Mouse (Mus musculus) kidney, adult 8-10 months (tissue): ENCODE results near the gene Smdt1.

Experiments used
- DNase-seq, 2 experiments: peaks; one replicate each; pipeline ENCODE4 v3.0.0; 2022

The Smdt1 gene

DNA sequence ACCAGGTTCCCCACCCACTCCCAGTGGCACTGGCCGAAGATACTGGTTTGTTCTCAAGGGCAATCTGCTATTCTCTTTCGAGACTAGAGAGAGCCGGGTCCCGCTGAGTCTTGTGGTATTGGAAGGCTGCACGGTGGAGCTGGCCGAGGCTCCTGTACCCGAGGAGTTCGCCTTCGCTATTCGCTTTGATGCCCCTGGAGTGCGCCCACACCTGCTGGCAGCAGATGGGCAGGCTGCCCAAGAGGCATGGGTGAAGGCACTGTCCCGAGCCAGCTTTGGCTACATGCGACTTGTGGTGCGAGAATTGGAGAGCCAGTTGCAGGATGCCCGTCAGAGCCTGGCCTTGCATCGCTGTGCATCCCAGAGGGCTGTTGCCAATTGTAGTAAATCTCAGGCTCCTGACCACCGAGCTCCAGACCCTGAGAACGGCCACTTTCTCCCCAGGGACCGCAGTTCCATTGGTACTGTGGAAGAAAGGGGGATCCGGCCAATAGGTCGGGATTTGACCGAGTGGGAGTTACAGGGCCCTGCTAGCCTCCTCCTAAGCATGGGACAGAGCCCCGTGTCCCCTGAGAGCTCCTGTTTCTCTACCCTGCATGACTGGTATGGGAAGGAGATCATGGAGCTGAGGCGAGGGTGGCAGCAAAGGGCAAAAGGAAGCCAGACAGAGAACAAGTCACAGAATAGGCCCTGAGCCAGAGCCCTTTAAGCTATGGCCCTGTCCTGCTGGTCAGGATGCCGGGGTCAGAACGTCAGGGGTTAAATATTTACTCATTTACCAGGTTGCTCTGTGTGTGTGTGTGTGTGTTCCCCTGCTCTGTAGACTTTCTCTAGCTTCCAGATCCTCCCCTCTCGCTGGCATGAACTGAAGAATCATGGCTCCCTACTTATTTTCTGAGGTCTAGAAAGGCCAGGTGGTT is 4.9 kb downstream of the Smdt1 start:
- DNase-seq = peak; percentile 73 to 81

- DNase-seq = no peak
Observed at GRCm38 (mm10) chr15:82344971-82345370, 6.2 kb downstream of the Smdt1 start.

- peak; percentile 98 for DNase-seq
Observed at GRCm38 (mm10) chr15:82345820-82346470, 7.2 kb downstream of the Smdt1 start.

GRCm38 (mm10) chr15:82346580-82347302 is 8.0 kb downstream of the Smdt1 start:
- no peak for DNase-seq

DNA sequence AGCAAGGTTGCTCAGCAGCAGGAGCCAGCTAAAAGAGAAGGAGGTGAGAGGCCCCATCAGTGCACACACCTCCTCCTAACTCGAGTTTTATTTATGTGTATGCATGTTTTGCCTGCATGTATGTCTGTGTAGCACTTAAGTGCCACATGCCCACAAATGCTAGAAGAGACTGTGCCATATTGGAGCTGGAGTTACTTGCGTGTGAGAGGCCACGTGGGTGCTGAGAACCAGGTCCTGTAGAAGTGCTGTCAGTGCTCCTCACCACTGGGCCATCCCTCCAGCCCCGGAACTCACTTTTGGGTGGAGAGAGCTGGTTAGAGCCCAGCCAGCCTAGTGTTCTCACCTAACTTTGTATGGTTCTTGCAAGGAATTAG is 8.5 kb downstream of the Smdt1 start:
- DNase-seq = no peak

DNA sequence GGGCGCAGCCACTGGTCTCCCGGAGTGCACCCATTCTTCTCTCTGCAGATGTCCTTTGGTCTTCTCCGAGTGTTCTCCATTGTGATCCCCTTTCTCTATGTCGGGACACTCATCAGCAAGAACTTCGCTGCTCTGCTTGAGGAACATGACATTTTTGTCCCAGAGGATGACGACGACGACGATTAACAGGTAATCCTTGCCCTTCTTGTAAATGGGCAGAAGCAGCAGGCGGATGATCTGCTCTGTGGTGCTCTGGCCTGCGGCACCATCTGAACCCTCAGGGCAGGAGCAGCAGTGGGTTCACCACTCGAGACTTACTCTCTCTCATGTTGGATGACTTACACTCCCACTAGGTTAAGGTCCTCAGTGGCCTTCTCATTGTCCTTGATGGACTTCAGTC is 9.1 kb downstream of the Smdt1 start:
- no peak for DNase-seq

DNA sequence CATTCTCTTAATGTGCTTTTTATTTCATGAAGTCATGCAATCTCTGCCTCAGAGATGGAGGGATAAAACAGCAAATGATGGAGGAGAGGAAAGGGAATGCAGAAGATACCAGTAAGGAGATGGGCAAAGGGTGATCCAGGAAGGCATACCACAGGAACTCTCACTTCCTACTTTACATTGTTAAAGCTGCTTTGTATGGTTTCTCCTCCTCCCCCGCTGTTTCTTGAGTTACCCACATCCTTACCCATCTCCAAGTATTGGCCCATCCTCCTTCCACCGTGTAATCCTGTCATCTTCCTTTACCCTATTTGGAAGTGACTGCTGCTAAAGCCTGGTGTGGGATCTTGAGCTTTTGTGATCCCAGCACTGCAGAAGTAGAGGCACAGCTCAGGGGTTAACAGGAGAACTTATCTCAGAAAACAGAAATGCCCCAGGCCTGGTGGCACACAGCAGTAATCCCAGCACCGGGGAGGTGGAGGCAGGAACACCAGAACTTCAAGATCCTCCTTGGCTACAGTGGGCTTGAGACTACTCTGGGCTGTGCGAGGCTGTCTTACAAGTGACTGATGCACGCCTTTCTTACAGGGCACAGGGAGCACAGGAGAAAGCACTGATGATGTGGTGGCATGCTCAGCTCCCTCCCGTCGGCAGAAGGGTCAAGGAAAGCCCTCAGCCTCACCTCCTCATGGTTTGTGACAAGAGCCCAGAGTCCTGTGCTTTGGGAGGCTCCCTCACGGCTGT is 9.7 kb downstream of the Smdt1 start:
- DNase-seq = no peak

DNA sequence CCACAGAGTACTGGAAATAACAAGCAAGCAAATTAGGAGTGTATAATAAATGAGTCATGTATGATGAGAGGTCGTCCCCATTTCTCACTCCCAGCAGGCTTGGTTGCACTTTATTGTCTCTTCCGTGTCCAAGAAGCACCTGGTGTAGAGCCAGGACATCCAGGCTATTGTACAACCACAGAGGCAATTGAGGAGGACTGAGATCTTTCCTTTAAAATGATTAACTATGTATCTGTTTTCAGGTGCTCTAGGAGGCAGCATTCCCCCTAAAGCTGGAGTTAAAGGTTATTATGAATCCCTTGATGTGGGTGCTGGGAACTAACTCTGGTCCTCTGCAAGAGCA is 10.2 kb downstream of the Smdt1 start:
- DNase-seq = no peak

DNA sequence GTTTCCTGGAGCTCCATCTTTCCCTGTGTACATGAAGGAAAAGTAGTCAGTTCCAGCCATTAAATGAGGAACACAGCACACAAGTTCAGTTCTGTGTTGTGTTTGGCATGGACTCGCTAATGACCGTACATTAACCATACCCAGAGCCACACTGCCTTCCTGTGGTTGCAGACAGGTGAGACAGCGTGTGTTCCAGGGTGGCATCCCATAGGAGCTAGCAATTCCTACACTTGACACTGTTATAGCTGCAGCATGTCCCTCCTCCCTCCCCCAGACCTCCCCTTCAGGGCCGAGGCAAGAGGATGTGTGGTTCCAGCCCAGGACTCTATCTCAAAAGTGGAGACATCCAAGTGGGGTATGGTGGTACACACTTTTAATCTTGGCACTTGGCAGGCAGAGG is 11.6 kb downstream of the Smdt1 start:
- DNase-seq = no peak

DNA sequence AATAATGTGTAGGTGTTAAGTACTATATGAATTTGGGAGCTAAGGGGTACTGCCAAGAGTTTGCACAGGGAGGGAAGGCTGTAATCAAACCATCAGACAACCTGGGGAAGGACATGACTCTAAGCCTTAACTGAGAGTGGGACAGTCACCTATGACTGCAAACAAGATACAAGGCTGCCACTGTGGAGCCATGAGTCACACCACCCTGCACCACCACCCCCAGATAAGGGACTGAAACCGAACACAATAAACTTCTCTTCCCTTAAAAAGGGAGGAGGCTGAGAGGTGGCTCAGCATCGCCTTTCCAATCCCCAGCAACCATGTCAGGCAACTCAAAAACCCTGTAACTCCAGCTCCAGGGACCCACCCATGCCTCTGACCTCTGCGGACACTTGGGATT is 12.7 kb downstream of the Smdt1 start:
- no peak for DNase-seq

DNA sequence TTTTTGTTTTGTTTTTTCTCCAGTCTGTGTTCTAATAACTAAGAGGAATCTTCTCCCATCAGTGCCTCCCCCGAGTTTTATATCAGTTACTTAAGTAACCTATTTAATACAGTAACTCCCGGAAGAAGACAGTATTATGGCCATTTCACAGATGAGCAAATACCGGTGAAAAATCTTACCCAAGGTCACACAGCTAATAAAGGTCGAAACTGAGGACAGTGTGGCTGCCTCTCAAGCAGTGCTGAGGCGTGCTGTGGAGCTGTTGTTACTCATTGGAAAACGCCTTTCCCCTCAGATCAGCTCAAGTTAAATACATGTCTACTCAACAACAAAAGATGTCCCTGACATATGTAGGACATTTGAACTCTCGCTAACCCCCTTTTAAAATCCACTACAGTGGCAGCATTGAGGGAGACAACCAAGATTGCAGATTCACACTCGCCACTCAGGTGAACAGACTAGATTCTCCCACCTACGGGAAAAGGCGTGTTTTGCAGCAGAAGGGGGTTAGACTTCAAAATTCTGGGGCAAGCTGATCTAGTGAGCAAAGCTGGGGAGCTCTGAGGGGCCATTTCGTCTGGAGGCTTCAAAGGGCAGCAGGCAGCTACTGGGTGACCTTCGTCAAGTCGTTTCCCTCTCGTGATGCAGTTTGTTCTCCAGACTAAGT is 14.5 kb downstream of the Smdt1 start:
- no peak for DNase-seq

- DNase-seq = no peak
Observed at GRCm38 (mm10) chr15:82353745-82354113, 15.0 kb downstream of the Smdt1 start.

GRCm38 (mm10) chr15:82354126-82354945 is 15.6 kb downstream of the Smdt1 start, which contains the start of gene Ndufa6:
Gene Ndufa6, minus strand, starts transcription at chr15:82354322.
- DNase-seq = peak; percentile 96 to 97

DNA sequence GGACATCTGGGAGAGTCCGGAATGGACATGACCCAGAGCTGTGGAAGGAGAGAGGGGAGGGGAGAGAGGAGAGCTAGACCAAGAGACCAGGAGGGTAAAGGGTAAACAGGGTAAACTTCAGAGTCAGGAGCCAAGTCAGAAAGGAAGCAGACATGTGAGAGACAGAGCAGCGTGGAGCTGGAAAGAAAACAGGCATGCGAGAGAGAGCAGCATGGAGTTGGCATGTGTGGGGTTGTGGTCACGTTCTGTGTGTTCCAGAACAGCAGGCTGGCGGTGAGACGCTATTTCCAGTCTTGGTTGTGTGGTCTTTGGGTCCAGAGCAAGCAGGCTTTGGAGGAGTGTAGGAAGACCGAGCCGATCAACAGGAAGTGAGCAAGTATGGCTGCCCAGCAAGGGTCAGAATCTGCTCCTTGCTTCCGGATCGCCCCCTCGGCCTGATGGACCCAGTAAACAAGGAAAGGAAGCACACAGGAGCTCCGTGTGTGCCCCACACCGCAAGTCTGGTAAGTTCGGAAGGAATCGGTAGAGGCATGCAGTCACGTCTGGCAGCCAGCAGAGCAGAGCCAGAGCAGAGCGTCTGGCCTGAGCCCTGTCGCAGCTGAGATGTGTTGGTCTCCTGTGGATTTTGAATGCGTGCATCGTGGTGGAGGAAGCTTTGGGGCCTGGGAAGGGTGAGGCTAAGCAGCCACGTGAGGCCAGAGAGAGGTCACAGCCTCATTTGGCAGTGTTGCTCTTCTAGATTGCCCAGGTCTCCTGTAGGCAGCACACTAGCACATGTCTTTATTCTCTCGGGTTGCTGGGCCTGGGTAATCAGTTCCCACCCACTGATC is 19.9 kb downstream of the Smdt1 start:
- peak; percentile 58 to 73 for DNase-seq

DNA sequence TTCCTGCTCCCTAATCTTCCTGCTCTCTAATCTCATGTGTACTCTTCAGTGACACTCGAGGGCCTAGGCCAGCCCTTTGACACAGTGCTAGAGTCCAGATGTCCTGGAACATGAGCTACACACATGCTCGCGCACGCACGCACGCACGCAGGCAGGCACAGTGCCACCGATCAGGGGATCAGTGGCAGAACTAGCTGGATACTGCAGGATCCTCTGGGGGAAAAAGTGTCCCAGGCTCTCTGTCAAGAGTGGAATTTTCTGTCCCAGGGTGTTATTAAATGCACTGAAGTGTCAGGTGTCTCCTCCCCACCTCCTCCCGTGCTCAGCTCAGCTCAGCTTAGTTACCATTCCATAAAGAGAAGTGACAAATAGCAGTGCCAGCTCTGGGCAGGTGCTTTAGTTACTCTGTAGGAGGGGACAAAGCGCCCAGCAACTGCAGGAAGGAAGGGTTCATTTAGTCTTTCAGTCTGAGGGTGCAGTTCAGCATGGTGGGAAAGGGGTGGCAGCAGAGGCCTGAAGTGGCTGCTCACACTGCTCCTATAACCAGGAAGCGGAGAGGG is 22.8 kb downstream of the Smdt1 start:
- peak in 1 of 2 experiments; percentile 45 for DNase-seq

DNA sequence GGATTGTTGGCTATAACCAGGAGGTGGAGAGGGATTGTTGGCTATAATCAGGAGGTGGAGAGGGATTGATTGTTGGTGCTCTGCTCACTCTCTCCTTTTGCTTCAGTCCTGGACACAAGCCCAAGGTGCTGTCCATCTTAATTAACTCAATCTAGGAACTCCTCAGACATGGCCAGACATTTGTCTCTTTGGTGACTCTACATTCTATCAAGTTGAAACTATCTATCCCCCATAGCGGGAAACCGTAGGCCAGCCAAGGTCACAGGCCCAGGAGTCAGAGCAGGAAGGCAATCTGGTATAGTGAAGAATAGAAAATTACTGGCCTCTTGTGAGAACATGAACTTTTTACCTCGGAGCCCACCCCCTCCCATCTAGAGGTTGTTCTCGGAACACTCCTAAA is 23.5 kb downstream of the Smdt1 start:
- peak in 1 of 2 experiments; percentile 25 for DNase-seq

DNA sequence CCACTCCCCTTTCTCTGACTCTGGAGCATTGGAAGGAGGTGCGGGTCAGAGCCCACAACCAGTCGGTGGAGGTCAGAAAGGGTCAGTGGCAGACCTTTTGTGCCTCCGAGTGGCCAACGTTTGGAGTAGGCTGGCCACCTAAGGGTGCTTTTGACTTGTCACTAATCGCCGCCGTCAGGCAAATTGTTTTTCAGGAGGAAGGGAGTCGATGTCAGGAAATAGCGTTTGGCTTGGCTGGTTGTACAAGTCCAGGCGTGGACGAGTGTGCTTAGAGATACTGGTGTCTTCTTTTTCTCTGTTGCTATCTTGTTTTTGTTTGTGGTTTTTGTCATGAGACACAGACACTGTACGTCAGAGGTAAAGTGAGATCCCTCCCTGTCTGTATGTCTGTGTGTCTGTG is 25.0 kb downstream of the Smdt1 start:
- peak in 1 of 2 experiments; percentile 0 for DNase-seq

- peak in 1 of 2 experiments; percentile 1 for DNase-seq
Observed at GRCm38 (mm10) chr15:82364561-82364960, 25.8 kb downstream of the Smdt1 start.

GRCm38 (mm10) chr15:82368146-82368545 is 29.4 kb downstream of the Smdt1 start:
- peak in 1 of 2 experiments; percentile 0 for DNase-seq

- peak in 1 of 2 experiments; percentile 0 for DNase-seq
Observed at GRCm38 (mm10) chr15:82368851-82369250, 30.1 kb downstream of the Smdt1 start.
